Mouse (Mus musculus) 416B (cell line): ENCODE results near the gene Dnpep.

ENCODE experiments used
- DNase-seq: peaks from one replicate; pipeline ENCODE4 v3.0.0; 2011; ENCODE audit warnings: low read depth

Gene Dnpep

GRCm38 (mm10) chr1:75317241-75318201, at the start of gene Dnpep:
Gene Dnpep (minus strand): TSS chr1:75317990.
- DNase-seq: peak; percentile 100

GRCm38 (mm10) chr1:75365510-75366137, 47.8 kb upstream of the Dnpep start:
- no peak for DNase-seq

- no peak for DNase-seq
Measured at GRCm38 (mm10) chr1:75363868-75364267, 46.1 kb upstream of the Dnpep start.

GRCm38 (mm10) chr1:75361750-75362149, 44.0 kb upstream of the Dnpep start:
- peak; percentile 74 for DNase-seq

GRCm38 (mm10) chr1:75361123-75361522, 43.3 kb upstream of the Dnpep start:
- DNase-seq: no peak

GRCm38 (mm10) chr1:75360112-75361031, 42.6 kb upstream of the Dnpep start, which contains the start of gene Des:
Gene Des (plus strand): TSS chr1:75360329.
- no peak for DNase-seq

- DNase-seq: no peak
Measured at GRCm38 (mm10) chr1:75359346-75359745, 41.6 kb upstream of the Dnpep start.

- no peak for DNase-seq
Measured at GRCm38 (mm10) chr1:75358009-75358408, 40.2 kb upstream of the Dnpep start.

GRCm38 (mm10) chr1:75357261-75357660, 39.5 kb upstream of the Dnpep start:
- no peak for DNase-seq

- no peak for DNase-seq
Measured at GRCm38 (mm10) chr1:75349275-75349674, 31.5 kb upstream of the Dnpep start.

GRCm38 (mm10) chr1:75347279-75347678, 29.5 kb upstream of the Dnpep start:
- no peak for DNase-seq

- DNase-seq: no peak
Measured at GRCm38 (mm10) chr1:75345036-75345935, 27.5 kb upstream of the Dnpep start.

- no peak for DNase-seq
Measured at GRCm38 (mm10) chr1:75344291-75345035, 26.7 kb upstream of the Dnpep start.

- DNase-seq: peak; percentile 60
Measured at GRCm38 (mm10) chr1:75342874-75343416, 25.2 kb upstream of the Dnpep start.

- no peak for DNase-seq
Measured at GRCm38 (mm10) chr1:75340519-75340918, 22.7 kb upstream of the Dnpep start.

GRCm38 (mm10) chr1:75339337-75339736, 21.5 kb upstream of the Dnpep start:
- DNase-seq: no peak

- DNase-seq: no peak
Measured at GRCm38 (mm10) chr1:75338091-75338694, 20.4 kb upstream of the Dnpep start.

GRCm38 (mm10) chr1:75337097-75337496, 19.3 kb upstream of the Dnpep start:
- no peak for DNase-seq

- no peak for DNase-seq
Measured at GRCm38 (mm10) chr1:75336461-75336860, 18.7 kb upstream of the Dnpep start.

- DNase-seq: no peak
Measured at GRCm38 (mm10) chr1:75331271-75331670, 13.5 kb upstream of the Dnpep start.
